Mouse (Mus musculus): ENCODE results near the gene Nabp1. TPM values are rescaled to one million over a fixed set of nuclear protein-coding genes. Genes with fewer than 3 reads are reported as not detected.

Gene Nabp1
- total and polyA plus RNA-seq, 2 experiments from 2014 or later = 26.6 to 38.3 TPM

DNA sequence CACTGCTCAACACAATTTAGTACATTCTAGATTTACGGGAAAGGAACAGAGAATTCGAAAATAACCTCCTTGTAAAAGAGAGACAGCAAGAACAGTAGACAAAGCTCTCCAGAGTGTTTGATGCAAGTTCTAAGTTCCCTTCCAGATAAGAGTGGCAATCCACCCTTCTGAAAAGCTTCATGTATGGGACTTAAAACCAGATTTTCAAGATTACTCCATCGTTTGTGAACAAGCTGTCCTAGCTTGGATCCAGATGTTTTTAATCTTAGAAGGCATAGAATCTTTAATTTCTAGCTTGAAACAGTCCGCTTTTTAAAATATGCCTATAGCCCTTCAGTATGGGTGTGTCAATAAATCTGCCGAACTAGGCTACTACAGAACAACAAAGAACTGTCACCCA is 11.0 kb downstream of the Nabp1 start:
- Histone ChIP-seq H3K4me1 (ENCODE audit: control insufficient read depth, insufficient read depth) (no peaks in the 10 kb centered on the region), H3K27ac (ENCODE audit: low read depth) (no peak overlapping the region), H3K9ac (replicated peaks; ENCODE audit: low read depth, low read length) (no peak overlapping the region), H3K36me3 (replicated peaks; ENCODE audit: control insufficient read depth, insufficient read depth, low read length) (peaks cover 28% of the 10 kb centered on the region), H3K4me2 (ENCODE audit: low read depth, low read length) (no peak overlapping the region), H3K4me3 (ENCODE audit: low read depth, low read length) (no peak overlapping the region), H3K27me3 (ENCODE audit: control insufficient read depth, insufficient read depth, low read length) (no peaks in the 10 kb centered on the region), H3K9me3 (replicated peaks; ENCODE audit: control insufficient read depth, low read length) (no peaks in the 10 kb centered on the region)
- TF ChIP-seq CTCF (IDR thresholded peaks at IDR 0.05; ENCODE audit: low read depth) (no peak), EP300 (IDR thresholded peaks at IDR 0.05; ENCODE audit: low read depth) (no peak)
- ATAC-seq (ENCODE audit: insufficient read depth, low read depth) (no peak), DNase-seq (ENCODE audit: low spot score) (no peak)
- WGBS = 84% methylated on average over 5 of the region's 5 CpGs

- Histone ChIP-seq H3K36me3 (replicated peaks; ENCODE audit: control insufficient read depth, insufficient read depth, low read length) (peaks cover 22% of the 10 kb centered on the region), H3K27ac (ENCODE audit: low read depth) (no peak overlapping the region), H3K4me2 (ENCODE audit: low read depth, low read length) (no peak overlapping the region), H3K4me1 (ENCODE audit: control insufficient read depth, insufficient read depth) (no peaks in the 10 kb centered on the region), H3K9ac (replicated peaks; ENCODE audit: low read depth, low read length) (no peak overlapping the region), H3K9me3 (replicated peaks; ENCODE audit: control insufficient read depth, low read length) (no peaks in the 10 kb centered on the region), H3K4me3 (ENCODE audit: low read depth, low read length) (no peak overlapping the region), H3K27me3 (ENCODE audit: control insufficient read depth, insufficient read depth, low read length) (no peaks in the 10 kb centered on the region)
- peak; percentile 31 for DNase-seq (ENCODE audit: low spot score)
- no peak for ATAC-seq (ENCODE audit: insufficient read depth, low read depth)
- TF ChIP-seq EP300 (IDR thresholded peaks at IDR 0.05; ENCODE audit: low read depth) = no peak
- peak; percentile 65 for TF ChIP-seq CTCF (IDR thresholded peaks at IDR 0.05; ENCODE audit: low read depth)
- WGBS = 24% methylated on average over 1 of the region's 1 CpGs
These were observed 11.8 kb downstream of the Nabp1 start for GRCm38 (mm10) chr1:51466385-51466784.

DNA sequence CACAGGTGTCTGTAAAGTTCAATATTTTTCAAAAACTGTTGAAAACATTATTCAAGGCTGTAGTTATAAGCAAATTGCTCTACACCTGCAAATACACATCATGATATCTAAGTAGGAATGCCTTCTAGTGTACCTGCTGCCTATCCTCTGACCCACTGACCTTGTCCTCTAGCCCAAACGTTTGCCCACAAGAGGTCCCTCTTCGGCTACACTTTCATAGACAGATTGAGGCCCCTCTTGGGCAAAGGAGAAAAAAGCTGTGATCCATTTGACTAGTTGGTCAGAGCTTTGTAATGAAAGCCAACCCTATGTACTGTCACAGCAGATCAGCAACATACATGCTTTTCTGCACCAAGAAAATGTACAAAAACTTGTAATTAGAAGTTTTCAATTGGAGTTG is 12.9 kb downstream of the Nabp1 start:
- H3K4me1 ChIP-seq (ENCODE audit: control insufficient read depth, insufficient read depth) = no peaks in the 10 kb centered on the region
- no peak overlapping the region for H3K4me2 ChIP-seq (ENCODE audit: low read depth, low read length)
- TF ChIP-seq CTCF (IDR thresholded peaks at IDR 0.05; ENCODE audit: low read depth) (peak; percentile 54), EP300 (IDR thresholded peaks at IDR 0.05; ENCODE audit: low read depth) (no peak)
- no peaks in the 10 kb centered on the region for H3K9me3 ChIP-seq (replicated peaks; ENCODE audit: control insufficient read depth, low read length)
- ATAC-seq (ENCODE audit: insufficient read depth, low read depth) (no peak), DNase-seq (ENCODE audit: low spot score) (no peak)
- H3K27me3 ChIP-seq (ENCODE audit: control insufficient read depth, insufficient read depth, low read length) = no peaks in the 10 kb centered on the region
- no peak overlapping the region for H3K27ac ChIP-seq (ENCODE audit: low read depth)
- no peak overlapping the region for H3K9ac ChIP-seq (replicated peaks; ENCODE audit: low read depth, low read length)
- peaks cover 13% of the 10 kb centered on the region for H3K36me3 ChIP-seq (replicated peaks; ENCODE audit: control insufficient read depth, insufficient read depth, low read length)
- no peak overlapping the region for H3K4me3 ChIP-seq (ENCODE audit: low read depth, low read length)
- 16% methylated on average over 2 of the region's 2 CpGs for WGBS

GRCm38 (mm10) chr1:51463038-51463437 is 15.2 kb downstream of the Nabp1 start:
- H3K4me2 ChIP-seq (ENCODE audit: low read depth, low read length) = no peak overlapping the region
- no peaks in the 10 kb centered on the region for H3K27me3 ChIP-seq (ENCODE audit: control insufficient read depth, insufficient read depth, low read length)
- TF ChIP-seq EP300 (IDR thresholded peaks at IDR 0.05; ENCODE audit: low read depth) (no peak), CTCF (IDR thresholded peaks at IDR 0.05; ENCODE audit: low read depth) (no peak)
- H3K4me3 ChIP-seq (ENCODE audit: low read depth, low read length) = no peak overlapping the region
- H3K4me1 ChIP-seq (ENCODE audit: control insufficient read depth, insufficient read depth) = no peaks in the 10 kb centered on the region
- DNase-seq (ENCODE audit: low spot score) = no peak
- no peak for ATAC-seq (ENCODE audit: insufficient read depth, low read depth)
- no peaks in the 10 kb centered on the region for H3K9me3 ChIP-seq (replicated peaks; ENCODE audit: control insufficient read depth, low read length)
- H3K36me3 ChIP-seq (replicated peaks; ENCODE audit: control insufficient read depth, insufficient read depth, low read length) = no peaks in the 10 kb centered on the region
- H3K9ac ChIP-seq (replicated peaks; ENCODE audit: low read depth, low read length) = no peak overlapping the region
- WGBS = 90% methylated on average over 5 of the region's 5 CpGs
- H3K27ac ChIP-seq (ENCODE audit: low read depth) = no peak overlapping the region

DNA sequence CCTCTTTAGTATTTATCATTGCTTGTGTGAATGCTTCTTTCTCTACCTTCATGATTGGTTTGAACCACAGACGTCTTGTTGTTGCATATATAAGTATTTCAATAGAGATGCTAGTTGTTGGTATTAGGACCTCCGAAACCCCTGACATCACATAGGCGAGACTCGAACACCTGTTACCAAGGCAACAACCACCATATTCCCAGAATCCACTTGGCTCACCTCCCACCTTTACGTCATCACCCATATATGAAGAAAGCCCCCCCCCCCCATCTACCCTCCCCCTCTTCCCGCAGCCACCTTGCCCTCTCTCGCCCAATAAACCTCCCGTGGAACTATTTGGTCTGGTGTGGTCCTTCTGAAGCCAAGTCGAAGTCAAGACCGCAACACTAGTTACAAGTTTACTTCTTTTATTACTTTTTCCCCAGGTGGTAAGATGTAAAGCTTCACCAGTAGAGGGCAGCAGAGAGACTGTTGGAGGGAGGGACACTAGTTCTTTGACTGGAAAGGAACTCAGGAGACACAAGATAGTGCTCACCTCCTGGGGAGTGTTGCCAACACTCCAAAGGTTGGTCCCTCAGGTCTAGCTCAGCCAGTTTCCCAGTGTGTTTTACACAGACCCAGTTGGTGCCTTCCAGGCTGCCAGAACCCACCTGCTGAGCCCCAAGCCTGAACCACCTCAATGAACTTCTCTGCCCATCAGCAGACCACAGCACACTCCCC is 19.3 kb downstream of the Nabp1 start:
- ATAC-seq (ENCODE audit: insufficient read depth, low read depth) = no peak

DNA sequence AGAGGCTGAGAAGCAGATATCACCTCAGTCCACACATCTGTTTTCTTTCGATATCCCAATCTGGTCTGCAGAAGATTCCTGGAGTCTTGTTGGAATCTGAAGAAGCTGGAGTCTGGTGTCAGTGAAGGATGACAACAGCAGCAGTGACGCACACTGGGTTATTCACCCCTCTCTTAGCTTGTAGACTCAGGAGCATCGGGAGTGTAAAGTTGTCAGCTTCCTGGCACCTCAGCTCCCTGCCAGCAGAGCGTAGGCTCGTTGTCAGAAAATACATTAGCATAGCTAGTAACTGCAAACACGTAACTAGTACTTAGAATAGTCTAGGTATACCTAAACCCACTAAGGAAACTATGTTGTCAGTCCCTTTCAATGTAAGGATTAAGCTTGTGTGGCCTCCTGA is 20.1 kb downstream of the Nabp1 start:
- H3K9ac ChIP-seq (replicated peaks; ENCODE audit: low read depth, low read length) = no peak overlapping the region
- TF ChIP-seq CTCF (IDR thresholded peaks at IDR 0.05; ENCODE audit: low read depth) (no peak), EP300 (IDR thresholded peaks at IDR 0.05; ENCODE audit: low read depth) (no peak)
- no peaks in the 10 kb centered on the region for H3K9me3 ChIP-seq (replicated peaks; ENCODE audit: control insufficient read depth, low read length)
- H3K4me2 ChIP-seq (ENCODE audit: low read depth, low read length) = no peak overlapping the region
- H3K36me3 ChIP-seq (replicated peaks; ENCODE audit: control insufficient read depth, insufficient read depth, low read length) = no peaks in the 10 kb centered on the region
- H3K4me1 ChIP-seq (ENCODE audit: control insufficient read depth, insufficient read depth) = no peaks in the 10 kb centered on the region
- ATAC-seq (ENCODE audit: insufficient read depth, low read depth) (no peak), DNase-seq (ENCODE audit: low spot score) (no peak)
- 33% methylated on average over 6 of the region's 6 CpGs for WGBS
- H3K27ac ChIP-seq (ENCODE audit: low read depth) = no peak overlapping the region
- H3K27me3 ChIP-seq (ENCODE audit: control insufficient read depth, insufficient read depth, low read length) = no peaks in the 10 kb centered on the region
- no peak overlapping the region for H3K4me3 ChIP-seq (ENCODE audit: low read depth, low read length)

More for the DNA sequence above, 19.3 kb downstream of the Nabp1 start:
- DNase-seq (ENCODE audit: low spot score) = peak; percentile 60
- Histone ChIP-seq H3K27ac (ENCODE audit: low read depth) (no peak overlapping the region), H3K27me3 (ENCODE audit: control insufficient read depth, insufficient read depth, low read length) (no peaks in the 10 kb centered on the region), H3K4me1 (ENCODE audit: control insufficient read depth, insufficient read depth) (no peaks in the 10 kb centered on the region), H3K9ac (replicated peaks; ENCODE audit: low read depth, low read length) (no peak overlapping the region), H3K4me3 (ENCODE audit: low read depth, low read length) (no peak overlapping the region), H3K9me3 (replicated peaks; ENCODE audit: control insufficient read depth, low read length) (no peaks in the 10 kb centered on the region), H3K4me2 (ENCODE audit: low read depth, low read length) (no peak overlapping the region), H3K36me3 (replicated peaks; ENCODE audit: control insufficient read depth, insufficient read depth, low read length) (no peaks in the 10 kb centered on the region)
- 63% methylated on average over 10 of the region's 10 CpGs for WGBS
- TF ChIP-seq EP300 (IDR thresholded peaks at IDR 0.05; ENCODE audit: low read depth) (no peak), CTCF (IDR thresholded peaks at IDR 0.05; ENCODE audit: low read depth) (peak; percentile 88)
